Mouse (Mus musculus): Measurements from ENCODE around the gene Lrrn3.

Lrrn3 gene

DNA sequence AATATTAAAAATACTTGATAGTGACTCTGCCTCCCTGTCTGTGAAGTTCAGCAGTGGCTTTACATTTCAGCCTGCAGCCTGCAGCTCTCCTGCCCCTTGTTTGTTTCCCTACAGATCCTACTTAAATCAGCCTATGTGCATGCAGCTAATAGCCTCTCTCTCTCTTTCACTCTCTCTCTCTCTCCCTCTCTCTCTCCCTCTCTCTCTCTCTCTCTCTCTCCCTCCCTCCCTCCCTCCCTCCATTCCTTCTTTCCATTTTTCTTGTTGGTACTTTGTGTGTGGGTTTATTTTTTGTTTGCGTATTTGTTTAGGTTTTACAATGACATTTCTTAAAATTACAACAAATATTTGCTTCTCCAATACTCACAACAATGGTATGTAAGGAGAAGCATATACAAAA lies at the start of gene Lrrn3:
Lrrn3 (minus strand) TSS at position 101 of the 400 bp plus-strand sequence.
- DNase-seq, result no peak

DNA sequence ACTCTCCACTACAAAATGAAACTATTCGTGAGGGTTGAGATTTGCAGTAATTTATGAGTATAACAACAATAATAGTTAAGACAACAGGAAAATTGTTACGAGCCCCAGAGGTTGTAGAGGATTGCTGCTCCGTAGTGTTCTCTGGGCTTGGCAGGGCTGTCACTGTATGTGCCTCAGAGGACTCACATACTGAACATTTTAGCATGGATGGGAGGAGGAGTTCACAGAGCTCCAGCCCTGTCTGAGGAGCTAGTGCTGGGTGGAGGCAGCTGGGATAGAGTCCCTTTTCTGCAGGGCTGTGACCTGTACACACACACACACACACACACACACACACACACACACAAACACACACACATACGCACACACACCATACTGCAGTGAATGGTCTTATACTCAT lies 42.2 kb upstream of the Lrrn3 start:
- DNase-seq, result no peak

DNA sequence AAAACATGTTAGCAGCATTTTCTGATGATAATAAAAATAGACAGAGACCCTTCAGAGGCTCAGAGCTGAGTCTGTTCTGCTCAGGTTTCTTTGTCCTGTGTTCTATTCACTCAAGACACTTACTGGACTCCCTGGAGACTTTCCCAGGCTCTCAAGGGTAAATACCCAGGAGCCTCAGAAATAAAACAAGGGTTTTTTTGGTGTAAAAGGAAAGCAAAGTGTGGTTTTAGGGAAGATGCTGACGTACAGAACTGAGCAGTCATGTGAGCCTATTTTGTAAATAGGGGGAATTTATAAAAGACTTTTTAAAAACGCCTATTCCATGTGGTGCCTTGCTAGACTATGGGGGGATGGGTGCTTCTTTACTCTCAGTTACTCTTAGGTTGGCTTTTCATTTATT lies 40.5 kb upstream of the Lrrn3 start:
- DNase-seq, result no peak

DNA sequence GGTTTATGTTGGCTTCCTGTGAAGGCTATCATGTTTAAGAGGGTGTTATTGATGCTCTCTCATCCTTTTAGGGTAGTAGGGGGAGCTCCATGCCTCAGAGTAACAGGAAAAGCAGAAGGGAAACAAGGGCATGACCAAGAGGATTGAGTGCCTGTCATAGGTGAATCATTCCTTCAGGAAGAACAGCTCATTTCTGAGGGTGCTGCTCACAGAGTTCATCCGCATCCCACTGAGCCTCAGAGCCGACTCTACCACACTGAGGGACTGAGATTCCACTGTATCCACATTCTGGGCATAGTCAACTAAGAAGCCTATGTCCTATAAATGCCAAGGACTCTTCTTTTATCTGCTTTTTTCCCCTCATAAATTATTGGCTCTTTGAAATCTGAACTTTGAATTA lies 35.4 kb upstream of the Lrrn3 start:
- no peak for DNase-seq

DNA sequence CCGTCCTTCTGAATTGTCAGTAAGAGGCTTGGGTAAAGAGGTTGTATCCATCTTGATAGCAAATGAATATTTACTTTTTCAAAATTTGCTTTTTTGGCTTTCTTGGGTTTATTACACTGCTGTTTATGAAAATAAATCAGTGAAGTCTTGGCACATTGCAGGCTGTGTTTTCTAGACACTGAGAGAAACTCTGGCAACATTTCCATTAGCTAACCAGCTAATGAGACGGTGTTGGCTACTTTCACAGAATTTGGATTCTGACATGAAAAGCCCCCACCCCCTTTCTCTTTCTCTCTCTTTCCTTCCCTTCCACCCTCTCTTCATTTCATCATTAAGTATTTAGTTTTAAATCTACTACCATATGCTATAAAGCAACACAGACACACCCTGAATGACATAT lies 34.1 kb upstream of the Lrrn3 start:
- DNase-seq, result no peak

DNA sequence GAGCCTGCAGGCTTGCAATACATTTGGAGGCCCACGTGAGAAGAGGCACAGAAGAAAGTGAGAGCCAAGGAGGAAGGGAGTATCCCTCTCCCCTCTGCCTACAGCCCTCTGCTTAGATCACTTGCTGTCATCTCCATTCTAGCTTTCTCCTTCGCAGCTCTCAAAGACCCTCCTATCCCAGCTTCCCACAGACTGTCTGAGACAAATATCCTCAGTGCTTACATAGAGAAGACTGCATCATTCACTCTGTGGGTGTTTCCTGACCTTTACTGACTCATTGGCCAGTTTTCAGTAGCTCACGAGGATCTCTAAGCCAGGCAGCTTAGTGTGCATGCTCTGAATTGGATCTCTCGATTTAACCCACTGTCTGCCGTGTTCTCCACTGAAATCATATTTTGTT lies 32.7 kb upstream of the Lrrn3 start:
- no peak for DNase-seq

DNA sequence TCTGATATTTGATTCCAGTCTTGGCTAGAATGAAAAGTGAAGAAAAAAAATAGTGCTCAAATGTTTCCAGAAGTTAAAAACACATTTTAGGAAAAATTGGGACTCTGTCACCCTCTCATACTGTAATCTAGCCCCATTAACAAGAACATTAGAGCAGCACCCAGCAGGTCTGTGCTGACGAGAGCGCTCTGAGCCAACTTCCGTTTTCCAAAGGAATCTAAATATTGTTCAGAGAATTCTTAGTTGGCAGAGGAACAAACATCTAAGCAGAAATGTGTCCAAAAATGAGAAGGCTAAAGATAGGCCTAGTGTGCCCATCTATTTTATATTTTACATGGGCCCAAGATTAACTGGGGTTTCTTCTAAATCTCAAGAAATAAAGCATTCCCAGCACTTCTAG lies 24.4 kb upstream of the Lrrn3 start:
- peak in 1 of 2 experiments; percentile 12 for DNase-seq

DNA sequence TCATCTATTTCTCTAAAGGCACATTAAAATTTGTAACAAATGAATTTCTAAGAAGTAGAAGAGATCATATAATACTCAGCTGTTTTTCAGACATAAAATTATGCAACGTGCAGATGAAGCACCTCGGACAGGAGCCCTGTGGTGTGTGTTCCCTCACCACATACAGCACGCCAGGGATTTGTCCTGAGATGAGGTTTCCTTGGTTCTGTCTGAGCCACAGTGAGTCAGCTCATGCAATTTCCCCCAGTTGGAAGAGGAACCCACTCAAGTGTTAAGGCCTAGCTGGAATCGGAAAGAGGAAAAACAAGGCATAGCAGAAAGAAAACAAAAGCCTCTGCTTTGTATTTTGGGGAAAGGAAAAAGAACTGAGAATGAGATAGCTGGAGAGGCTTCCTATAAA lies 22.4 kb upstream of the Lrrn3 start:
- DNase-seq, result no peak

DNA sequence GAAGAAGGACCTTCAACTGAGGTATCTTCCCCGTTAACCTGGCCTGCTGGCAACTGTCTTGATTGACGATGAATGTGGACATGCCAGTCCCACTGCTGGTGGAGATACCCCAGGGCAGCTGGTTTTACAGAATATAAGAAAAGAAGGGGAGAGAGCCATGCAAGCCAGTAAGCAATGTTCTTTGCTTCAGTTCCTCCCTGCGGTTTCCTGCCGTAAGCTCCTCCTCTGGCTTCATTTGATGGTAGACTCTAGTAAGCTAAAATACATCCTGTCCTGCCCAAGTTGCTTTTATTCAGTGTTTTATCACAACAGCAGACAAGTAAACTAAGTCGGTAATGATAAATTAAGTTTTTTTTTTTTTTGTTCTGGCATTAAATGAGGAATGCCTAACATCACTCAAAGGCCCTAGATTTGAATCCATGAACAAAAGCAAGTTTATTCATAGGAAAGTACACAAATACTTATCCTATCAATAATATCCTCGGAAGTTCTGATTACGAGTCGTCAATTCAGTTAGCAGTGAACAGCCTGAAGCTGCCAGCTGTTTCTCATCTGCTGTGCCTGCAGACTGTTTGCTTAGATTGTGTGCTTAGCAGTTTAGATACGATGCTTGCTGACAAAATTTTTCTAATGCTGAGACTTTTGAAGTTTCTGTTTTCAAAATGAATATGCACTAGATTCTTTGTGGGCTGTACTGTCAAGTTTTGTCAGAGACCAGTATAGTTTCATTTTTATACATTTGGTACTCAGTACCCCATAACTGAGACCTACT lies 14.0 kb upstream of the Lrrn3 start:
- no peak for DNase-seq

DNA sequence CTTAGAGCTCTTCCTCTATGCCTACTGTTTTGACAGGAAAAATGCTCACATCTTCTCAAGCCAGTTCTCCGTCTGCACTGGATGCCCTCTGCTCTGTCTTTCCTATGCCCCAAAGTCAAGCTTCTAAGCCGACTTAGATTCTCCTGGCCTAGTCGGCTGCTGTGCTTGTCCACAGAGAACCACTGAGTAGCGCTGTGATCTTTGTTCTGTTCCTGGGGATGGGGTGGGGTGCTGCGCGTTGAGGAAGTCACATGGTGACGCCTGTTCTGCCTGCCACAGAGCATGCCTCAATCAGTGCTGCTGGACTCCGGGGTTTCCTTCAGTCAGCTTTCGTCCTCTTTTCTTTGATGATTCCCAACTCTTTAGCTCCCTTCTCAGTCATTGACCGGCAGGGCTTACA lies 8.4 kb upstream of the Lrrn3 start:
- peak in 1 of 2 experiments; percentile 28 for DNase-seq

DNA sequence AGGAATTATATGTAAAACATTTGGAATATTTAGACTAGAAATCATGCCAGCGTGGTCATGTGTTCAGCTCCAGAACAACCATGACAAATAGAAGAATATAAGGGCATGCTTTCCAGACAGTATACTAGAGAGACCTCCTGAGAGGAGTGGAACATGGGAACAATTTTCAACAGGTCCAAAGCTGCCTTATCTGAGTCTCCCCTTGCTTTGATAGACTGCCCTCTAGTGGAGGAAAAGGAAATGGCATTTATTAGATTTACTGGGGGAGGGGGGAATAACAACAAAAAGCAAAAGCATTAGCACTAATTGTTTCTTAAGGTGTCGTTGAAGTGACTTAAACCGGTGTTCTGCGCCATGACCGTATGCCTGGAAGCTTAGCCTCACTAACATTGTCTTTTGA lies 774 bp upstream of the Lrrn3 start:
- peak; percentile 53 to 73 for DNase-seq

DNA sequence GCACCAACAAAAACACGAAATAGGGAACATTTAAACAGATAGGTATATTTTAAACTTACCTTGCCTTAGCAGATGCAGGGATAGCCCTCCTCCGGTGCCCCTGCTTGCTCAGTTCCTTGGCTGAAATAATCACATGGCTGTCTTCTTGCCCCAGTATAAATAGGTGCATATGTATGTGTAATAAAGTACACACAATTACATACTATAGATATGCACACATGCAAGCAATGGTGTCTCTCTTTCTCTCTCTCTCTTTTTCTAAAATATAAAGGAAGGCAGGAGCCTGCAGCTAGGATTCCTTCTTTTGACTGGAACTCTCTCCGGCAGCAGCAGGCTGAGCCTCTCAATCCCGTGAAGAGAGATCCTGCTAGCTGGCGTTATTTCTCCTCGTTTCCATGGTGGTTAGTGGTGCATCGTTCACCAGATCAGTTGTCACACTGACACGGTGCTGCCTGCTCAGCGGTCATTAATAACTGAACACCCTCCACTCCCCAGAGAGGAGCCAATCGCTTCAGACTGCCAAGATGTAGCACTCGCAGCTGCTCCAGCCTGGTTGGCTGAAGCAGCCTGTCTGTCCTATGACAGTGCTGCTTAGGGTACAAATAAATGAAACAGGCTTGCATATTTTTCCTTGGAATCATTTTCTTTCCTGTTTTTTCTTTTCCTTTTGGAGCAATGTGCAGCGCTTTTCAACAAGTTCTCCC lies 567 bp downstream of the Lrrn3 start:
- DNase-seq, result peak; percentile 73 to 83

DNA sequence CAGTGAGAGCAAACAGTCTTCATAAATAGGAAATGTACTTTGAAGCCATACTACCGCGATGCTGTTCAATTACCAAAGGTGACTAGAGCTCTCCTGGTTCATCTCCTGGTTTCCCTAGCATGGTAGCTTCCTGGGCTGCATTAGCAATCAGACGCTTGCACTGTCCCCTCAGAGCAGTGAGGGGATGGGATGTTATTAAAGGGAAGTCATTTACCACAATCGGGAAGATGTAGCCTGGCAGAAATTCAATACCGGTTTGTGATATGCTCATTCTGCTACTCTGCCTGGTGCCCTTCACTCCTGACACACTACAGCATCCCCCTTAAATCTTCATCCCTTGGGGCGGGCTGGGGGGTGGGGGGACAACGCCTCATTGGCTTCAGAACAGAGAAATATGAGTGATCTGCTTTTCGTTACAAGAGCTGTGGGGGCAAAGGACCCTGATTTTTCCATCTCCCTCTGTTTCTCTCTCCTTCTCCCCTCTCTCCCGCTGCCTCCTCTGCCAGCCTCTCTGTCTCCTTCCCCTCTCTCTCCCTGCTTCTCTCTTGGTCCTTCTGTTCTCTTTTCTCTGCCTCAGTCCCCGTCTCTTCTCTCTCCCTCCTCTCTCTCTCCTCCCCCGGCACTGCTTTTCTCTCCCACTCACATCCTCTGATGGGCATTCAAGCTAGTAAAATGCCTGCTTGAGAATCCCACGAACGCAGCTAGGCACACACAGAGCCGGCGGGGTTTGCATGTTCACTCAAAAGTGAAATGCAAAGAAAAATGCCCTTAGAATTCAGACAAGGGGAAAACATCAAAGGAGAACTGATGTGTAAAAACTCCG lies 1.3 kb downstream of the Lrrn3 start:
- peak; percentile 49 to 58 for DNase-seq

DNA sequence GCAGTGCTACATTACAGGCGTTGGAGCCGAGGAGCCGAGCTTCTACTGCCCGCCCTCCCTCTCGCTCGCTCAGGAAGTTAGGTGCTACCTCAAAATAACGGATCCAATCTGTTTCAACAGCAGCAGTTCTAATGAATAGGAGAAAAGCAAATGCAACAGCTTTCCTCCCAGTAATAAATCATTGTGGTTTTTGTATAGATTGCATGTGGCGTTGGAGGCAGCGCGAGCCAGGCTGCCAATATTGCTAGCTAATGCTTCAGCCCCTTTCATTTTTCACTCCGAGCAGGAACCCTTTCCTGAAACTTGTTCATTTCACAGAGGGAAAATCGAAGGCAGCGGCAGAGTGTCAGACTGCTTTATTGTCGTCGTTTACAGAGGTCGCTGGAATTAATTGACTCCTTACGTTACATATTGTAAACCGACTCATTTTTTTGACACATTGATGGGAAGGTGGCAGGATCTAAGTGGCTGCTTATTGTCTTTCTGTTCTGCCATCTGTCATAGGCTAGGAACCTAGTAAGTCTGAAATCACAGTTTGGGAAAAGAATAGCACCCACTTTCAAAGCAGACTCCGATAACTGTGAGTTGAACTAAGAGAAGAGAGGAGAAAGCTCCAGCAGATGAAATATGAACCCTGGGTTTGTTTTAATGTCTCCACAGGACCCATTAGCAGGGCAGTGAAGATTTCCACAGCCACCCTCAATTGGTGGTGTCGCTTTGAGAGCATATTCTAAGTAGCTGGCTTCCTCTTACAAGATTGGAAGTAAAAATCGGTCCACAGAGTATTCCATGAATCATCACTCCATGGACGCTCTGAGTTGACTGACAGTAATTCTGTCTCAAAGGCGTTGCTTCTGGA lies 2.4 kb downstream of the Lrrn3 start:
- peak; percentile 44 to 57 for DNase-seq

DNA sequence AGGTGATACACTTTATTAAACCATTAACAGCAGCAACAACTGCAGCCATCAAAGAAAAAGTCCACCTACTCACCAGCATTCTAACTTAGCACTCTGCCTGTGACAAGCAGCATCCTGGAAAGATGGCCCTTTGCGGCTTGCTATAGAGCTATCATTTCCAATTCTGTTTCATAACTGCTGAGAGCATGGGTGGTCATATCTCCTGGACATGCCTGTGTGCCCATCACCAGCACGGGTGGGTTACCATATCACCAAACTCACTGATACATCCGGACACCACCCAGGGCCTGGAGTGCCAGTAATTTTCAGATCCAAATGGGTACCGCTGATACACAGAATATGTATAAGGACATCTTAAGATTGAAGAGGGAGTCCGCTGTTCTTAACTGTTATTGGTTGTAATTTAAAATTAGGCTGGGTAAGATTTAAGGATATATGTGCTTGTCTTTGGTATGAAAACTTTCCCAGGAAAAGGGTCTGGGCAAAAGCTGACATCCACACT lies 3.1 kb downstream of the Lrrn3 start:
- DNase-seq, result peak; percentile 20 to 46

DNA sequence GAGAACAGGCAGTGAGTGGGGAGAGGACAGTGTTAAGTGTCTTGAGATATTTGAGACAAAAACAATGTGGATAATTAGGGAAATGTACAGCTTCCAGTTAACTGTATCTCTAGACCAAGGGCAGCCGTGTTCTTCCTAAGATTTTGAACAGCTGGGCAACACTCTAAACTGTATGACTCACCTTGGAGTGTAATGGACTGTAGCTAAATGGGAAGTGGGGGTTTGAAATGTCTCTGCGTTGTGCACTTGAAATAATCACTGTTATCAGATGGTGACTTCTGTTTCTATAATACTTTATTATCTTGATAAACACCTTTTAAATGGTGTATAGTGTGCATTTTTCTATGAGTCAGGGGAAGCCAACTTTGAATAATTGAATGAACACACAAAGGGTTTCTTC lies 4.7 kb downstream of the Lrrn3 start:
- DNase-seq, result no peak

DNA sequence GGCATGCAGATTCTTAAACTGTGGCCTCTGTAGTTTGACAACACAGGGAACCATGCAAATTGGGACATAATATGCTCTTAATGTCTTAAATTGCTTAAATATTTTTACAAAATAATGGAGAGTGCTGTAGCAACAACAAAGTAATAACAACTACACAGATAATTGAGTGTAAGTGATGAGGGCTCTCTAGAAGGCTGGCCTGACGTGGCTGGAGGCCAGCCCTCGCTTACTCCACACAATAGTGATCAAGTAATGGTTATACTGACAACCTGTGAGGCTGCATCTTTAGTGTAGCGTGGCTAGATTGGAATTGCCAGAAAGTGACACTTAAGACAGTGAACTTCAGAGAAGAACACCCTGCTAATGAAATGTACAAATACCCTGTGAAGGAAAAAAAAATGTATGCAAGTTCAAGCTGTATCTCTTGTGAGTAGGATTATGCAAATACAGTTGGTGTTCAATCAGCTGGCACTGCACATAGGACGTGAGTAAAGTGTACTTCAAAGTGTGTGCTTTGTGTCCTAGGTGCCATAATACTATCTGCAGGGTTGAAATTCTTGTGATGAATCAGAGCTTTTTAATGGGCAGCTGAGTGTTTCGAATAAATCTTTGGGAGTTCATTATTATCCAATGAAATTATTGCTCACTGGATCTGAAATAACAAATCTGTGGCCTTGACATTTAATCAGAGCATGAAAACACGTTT lies 17.0 kb downstream of the Lrrn3 start:
- DNase-seq, result no peak

DNA sequence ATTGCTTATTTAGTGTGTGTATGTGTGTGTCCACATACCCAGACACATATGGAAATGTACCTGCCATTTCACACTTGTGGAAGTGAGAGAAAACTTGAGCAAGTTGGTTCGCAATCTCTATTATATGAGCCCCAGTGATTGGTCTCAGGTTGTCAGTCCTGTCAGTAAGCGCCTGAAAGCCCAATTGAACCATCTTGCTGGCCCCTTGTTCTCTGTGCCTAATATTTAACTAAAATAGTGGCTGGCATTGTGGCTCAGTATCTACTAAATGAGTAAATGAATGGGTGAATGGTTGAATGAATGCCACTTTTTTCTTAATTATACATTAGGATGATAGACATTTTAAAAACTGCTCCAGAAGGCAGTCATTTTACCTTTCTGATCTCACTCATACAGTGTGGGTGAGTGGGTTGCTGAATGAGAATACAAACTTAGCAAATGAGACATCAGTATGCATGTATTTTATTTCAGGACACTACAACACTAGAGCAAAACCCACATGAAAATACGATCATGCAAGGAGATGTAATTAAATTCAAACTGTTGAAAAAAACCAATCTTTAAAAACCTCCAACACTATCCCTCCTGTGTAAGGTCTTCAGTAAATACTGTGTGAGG lies 17.7 kb downstream of the Lrrn3 start:
- no peak for DNase-seq

DNA sequence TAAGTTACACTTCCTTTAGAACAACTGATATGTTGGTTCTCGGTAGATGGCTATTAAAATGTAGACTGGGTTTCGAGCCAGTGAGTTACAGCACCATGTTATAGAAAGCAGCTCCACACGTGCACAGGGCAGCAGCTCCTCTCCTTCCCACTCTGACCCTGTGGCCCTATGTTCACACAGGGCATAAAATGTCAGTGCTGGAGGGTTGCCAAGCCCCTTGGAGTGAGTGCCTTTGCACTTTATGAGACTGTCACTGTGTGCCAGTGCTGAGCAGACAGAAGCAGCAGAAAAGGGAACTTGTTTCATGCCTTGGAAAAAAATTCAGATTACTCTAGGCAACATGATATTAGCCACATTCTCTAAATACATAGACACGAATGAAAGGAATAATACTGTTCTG lies 47.8 kb downstream of the Lrrn3 start:
- peak; percentile 64 to 65 for DNase-seq

DNA sequence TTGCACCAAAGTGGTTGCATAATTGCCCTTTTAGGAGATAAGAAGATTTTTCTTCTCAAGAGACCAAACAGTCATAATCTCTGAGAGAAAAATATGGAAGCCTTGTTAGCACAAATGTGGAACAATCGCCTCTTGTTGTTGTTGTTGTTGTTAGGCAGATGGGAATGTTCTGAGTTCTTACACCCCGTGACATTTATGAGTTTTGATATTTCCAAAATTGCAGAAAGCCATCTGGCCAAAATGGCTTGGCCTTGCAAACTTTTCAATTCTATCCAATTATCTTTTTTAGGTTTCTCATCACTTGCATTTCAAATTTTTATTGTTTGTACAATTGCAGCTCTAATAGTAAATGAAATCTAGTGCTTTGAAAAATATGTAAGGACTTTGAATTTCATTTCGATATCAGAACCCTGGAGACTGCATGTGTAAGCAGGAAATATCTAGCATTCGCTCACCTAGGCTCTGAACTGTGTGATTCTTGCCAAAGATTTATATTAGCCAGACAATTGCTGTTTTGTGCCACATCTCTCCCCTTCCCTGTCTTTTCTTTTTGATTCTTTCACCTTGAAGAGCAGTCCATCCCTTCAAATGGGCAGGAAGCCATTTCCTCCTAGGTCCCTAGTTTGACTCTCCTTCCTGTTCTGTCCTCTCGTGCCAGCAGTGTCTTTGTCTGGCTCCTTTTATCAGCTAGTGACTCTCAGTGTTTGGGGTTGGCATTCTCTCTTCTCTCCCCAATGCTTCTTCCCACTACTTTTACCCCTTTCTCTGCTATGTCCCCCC lies 49.8 kb downstream of the Lrrn3 start:
- DNase-seq, result peak; percentile 37 to 55
